Mouse (Mus musculus) hindbrain, embryonic 10.5 days (tissue): Measurements from ENCODE around the gene Ccdc117. TPM values are rescaled to one million over a fixed set of nuclear protein-coding genes. Genes with fewer than 3 reads are reported as not detected.
"Not testable (repeated sequence)": the region's sequence is repeated elsewhere in the genome, so short reads cannot be mapped to it uniquely, and the experiment has no call there.

ENCODE experiments used
- DNase-seq: peaks from one replicate; pipeline ENCODE4 v3.0.0-alpha.2; 2017; ENCODE audit warnings: low spot score
- H3K27ac ChIP-seq: fragments of 300-500 bp; sonication (generic); 2 replicates; pipeline ENCODE4 v1.5.1; 2016; ENCODE audit warnings: mild to moderate bottlenecking, moderate library complexity
- H3K27me3 ChIP-seq: fragments of 300-500 bp; sonication (generic); 2 replicates; pipeline ENCODE4 v1.6.1; 2016; ENCODE audit warnings: mild to moderate bottlenecking; ENCODE audit not compliant: poor library complexity, insufficient read depth, severe bottlenecking
- H3K36me3 ChIP-seq: fragments of 300-500 bp; sonication (generic); 2 replicates; pipeline ENCODE4 v1.6.1; 2016; ENCODE audit warnings: mild to moderate bottlenecking, moderate library complexity
- H3K4me1 ChIP-seq: fragments of 300-500 bp; sonication (generic); replicated peaks from 2 replicates; pipeline ENCODE4 v1.6.1; 2016; ENCODE audit warnings: mild to moderate bottlenecking
- H3K4me3 ChIP-seq: fragments of 300-500 bp; sonication (generic); 2 replicates; pipeline ENCODE4 v1.5.1; 2016; ENCODE audit warnings: mild to moderate bottlenecking, moderate library complexity
- H3K9me3 ChIP-seq: fragments of 300-500 bp; sonication (generic); 2 replicates; pipeline ENCODE4 v1.6.1; 2016; ENCODE audit warnings: mild to moderate bottlenecking, moderate library complexity
- WGBS: fragments of 180-500 bp; shearing (Covaris S2); methylation state at CpG from one replicate; pipeline ENCODE4 v1.1.7; 2016; 5-methylcytosine and 5-hydroxymethylcytosine counted together
- polyA plus RNA-seq: library from polyadenylated mRNA; unstranded; fragments of >200 nt; fragmentation: Nextera tagmentation; extraction: Ambion mirVana; gene quantifications from 2 replicates; pipeline ENCODE4 v1.2.1, GENCODE M21; 2016

Ccdc117 gene
- polyA plus RNA-seq, 1 experiment from 2014 or later: 23.0 TPM

- Histone ChIP-seq H3K4me3 (no peak overlapping the region), H3K27me3 (no peaks in the 10 kb centered on the region), H3K36me3 (no peaks in the 10 kb centered on the region), H3K27ac (no peak overlapping the region), H3K4me1 (peaks cover 8% of the 10 kb centered on the region), H3K9me3 (no peaks in the 10 kb centered on the region)
- no peak for DNase-seq
- 82% methylated on average over 6 of the region's 6 CpGs for WGBS
Measured at GRCm38 (mm10) chr11:5515196-5515595, 26.8 kb downstream of the Ccdc117 start.

GRCm38 (mm10) chr11:5514091-5514490, 27.9 kb downstream of the Ccdc117 start:
- Histone ChIP-seq H3K9me3 (no peaks in the 10 kb centered on the region), H3K4me1 (0 out of 2 replicates have a peak, but pooled peaks cover 3% of the 10 kb centered on the region), H3K36me3 (no peaks in the 10 kb centered on the region), H3K4me3 (no peak overlapping the region), H3K27me3 (no peaks in the 10 kb centered on the region), H3K27ac (no peak overlapping the region)
- WGBS: 91% methylated on average over 4 of the region's 4 CpGs
- DNase-seq: no peak

- 0 out of 2 replicates have a peak, but pooled peaks cover 3% of the 10 kb centered on the region for H3K4me1 ChIP-seq
- no peaks in the 10 kb centered on the region for H3K27me3 ChIP-seq
- WGBS: 83% methylated on average over 8 of the region's 8 CpGs
- no peak for DNase-seq
- no peak overlapping the region for H3K4me3 ChIP-seq
- H3K9me3 ChIP-seq: no peaks in the 10 kb centered on the region
- H3K27ac ChIP-seq: no peak overlapping the region
- no peaks in the 10 kb centered on the region for H3K36me3 ChIP-seq
Measured at GRCm38 (mm10) chr11:5512961-5513360, 29.0 kb downstream of the Ccdc117 start.

GRCm38 (mm10) chr11:5512099-5512725, 29.8 kb downstream of the Ccdc117 start:
- 83% methylated on average over 12 of the region's 12 CpGs for WGBS
- H3K9me3 ChIP-seq: no peaks in the 10 kb centered on the region
- no peaks in the 10 kb centered on the region for H3K36me3 ChIP-seq
- H3K4me1 ChIP-seq: 0 out of 2 replicates have a peak, but pooled peaks cover 3% of the 10 kb centered on the region
- no peak for DNase-seq
- no peaks in the 10 kb centered on the region for H3K27me3 ChIP-seq
- H3K4me3 ChIP-seq: no peak overlapping the region
- no peak overlapping the region for H3K27ac ChIP-seq

- H3K9me3 ChIP-seq, H3K4me1 ChIP-seq, DNase-seq, H3K27me3 ChIP-seq, H3K36me3 ChIP-seq, H3K27ac ChIP-seq, H3K4me3 ChIP-seq: not testable (repeated sequence)
- WGBS: 90% methylated on average over 1 of the region's 2 CpGs
Measured at GRCm38 (mm10) chr11:5510686-5511085, 31.3 kb downstream of the Ccdc117 start.

DNA sequence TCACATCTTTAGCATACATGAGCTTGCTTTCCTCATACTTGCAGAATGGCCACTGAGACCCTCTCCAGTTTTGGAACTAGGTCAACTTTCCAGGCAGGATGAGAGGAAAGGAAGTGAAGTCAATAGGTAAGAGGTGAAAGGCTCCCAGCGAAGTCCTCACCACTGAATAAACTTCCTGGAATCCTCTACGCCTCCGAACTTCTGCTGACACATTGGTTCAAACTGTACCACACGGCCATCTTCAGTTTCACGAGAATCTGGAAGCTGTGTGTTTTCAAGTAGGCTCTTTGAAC, 31.9 kb downstream of the Ccdc117 start:
- Histone ChIP-seq H3K4me1 (peaks cover 10% of the 10 kb centered on the region), H3K9me3 (no peaks in the 10 kb centered on the region), H3K36me3 (no peaks in the 10 kb centered on the region), H3K27ac (no peak overlapping the region), H3K27me3 (no peaks in the 10 kb centered on the region), H3K4me3 (no peak overlapping the region)
- DNase-seq: no peak
- WGBS: 83% methylated on average over 5 of the region's 5 CpGs

GRCm38 (mm10) chr11:5509215-5510098, 32.5 kb downstream of the Ccdc117 start:
- WGBS: 86% methylated on average over 8 of the region's 8 CpGs
- H3K27me3 ChIP-seq: no peaks in the 10 kb centered on the region
- DNase-seq: no peak
- peaks cover 10% of the 10 kb centered on the region for H3K4me1 ChIP-seq
- no peaks in the 10 kb centered on the region for H3K9me3 ChIP-seq
- no peak overlapping the region for H3K27ac ChIP-seq
- no peaks in the 10 kb centered on the region for H3K36me3 ChIP-seq
- H3K4me3 ChIP-seq: no peak overlapping the region

DNA sequence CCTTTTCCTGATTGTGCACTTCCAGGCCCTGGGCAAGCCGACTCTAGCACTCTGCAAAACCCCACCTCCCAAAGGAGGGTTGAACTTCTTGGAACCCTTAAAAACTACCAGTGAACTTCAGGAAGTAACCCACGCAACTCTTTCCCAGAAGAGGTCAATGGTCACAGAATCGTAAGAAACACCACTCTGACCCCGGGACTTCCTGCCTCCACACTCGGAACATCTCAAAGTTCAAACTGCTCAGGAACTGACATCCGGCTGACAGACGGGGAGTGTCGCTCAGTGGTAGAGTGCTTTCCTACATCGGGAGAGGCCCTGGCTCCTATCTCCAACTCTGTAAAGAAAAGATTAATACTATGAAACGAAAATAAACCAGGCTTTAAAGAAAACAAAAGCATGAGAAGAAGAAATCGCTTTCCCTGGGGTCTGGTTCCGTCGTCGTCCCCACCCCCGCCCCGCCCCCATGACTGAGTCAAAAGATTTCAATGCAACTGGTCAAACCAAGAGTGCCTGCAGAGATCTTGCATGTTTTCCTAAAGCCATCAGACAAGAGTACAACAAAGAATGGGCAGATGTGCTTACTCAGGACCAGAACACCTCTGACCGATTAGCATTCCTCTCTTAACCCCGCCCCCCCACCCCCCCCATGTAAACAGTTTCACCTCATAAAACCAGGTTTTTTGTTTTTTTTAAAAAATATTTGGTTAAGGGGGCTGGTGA, 36.0 kb downstream of the Ccdc117 start:
- H3K36me3 ChIP-seq: no peaks in the 10 kb centered on the region
- H3K27me3 ChIP-seq: no peaks in the 10 kb centered on the region
- WGBS: 24% methylated on average over 18 of the region's 18 CpGs
- H3K4me1 ChIP-seq: peaks cover 7% of the 10 kb centered on the region
- H3K9me3 ChIP-seq: no peaks in the 10 kb centered on the region
- H3K4me3 ChIP-seq: peak overlapping the region; percentile 29
- peak overlapping the region; percentile 67; the same call in 1 of the 2 replicates for H3K27ac ChIP-seq
- DNase-seq: peak; percentile 35

- Histone ChIP-seq H3K9me3 (no peaks in the 10 kb centered on the region), H3K4me3 (no peak overlapping the region), H3K27me3 (no peaks in the 10 kb centered on the region), H3K36me3 (no peaks in the 10 kb centered on the region), H3K4me1 (peaks cover 7% of the 10 kb centered on the region), H3K27ac (no peak overlapping the region)
- no peak for DNase-seq
- 92% methylated on average over 10 of the region's 10 CpGs for WGBS
Measured at GRCm38 (mm10) chr11:5502351-5503051, 39.5 kb downstream of the Ccdc117 start.

- 80% methylated on average over 13 of the region's 13 CpGs for WGBS
- peaks cover 6% of the 10 kb centered on the region for H3K4me1 ChIP-seq
- H3K4me3 ChIP-seq: no peak overlapping the region
- no peaks in the 10 kb centered on the region for H3K9me3 ChIP-seq
- no peaks in the 10 kb centered on the region for H3K36me3 ChIP-seq
- no peaks in the 10 kb centered on the region for H3K27me3 ChIP-seq
- DNase-seq: no peak
- H3K27ac ChIP-seq: no peak overlapping the region
Measured at GRCm38 (mm10) chr11:5500903-5501741, 40.9 kb downstream of the Ccdc117 start.

DNA sequence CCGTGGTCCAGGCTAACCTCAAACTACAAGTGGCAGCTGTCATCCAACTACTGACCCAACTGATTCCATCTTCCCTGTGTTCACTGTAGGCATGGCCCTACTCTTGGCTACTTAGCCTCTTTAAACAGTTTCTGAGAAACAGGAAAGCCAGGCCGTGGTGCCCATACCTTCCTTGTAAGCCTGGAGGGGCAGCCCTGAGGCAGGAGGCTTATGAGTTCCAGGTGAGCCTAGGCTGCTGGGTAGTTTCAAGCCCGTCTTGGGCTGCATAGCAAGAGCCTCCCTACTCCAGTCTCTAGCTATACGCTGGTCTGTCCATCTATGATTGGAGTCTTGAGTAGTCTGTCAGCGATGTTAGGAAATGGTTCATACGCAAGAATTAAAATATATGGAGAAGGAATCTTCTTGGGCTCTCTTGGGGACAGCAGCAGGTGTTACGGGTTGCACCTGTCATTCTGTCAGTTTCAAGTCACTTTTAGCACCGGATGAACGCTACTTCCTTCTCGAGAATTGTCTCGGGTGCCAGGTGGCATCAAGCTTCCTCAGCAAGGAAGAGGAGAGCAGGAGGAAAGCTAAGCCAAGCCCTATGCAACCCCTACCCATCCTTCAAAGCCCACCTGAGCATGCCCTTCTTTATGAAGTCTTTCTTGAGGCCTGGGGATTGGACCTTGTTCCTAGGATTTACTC, 41.9 kb downstream of the Ccdc117 start:
- Histone ChIP-seq H3K9me3 (no peaks in the 10 kb centered on the region), H3K27me3 (no peaks in the 10 kb centered on the region), H3K4me1 (peaks cover 5% of the 10 kb centered on the region), H3K4me3 (no peak overlapping the region), H3K36me3 (no peaks in the 10 kb centered on the region), H3K27ac (no peak overlapping the region; the same call in 1 of the 2 replicates)
- DNase-seq: no peak
- WGBS: 90% methylated on average over 11 of the region's 11 CpGs
